Mouse (Mus musculus) liver, adult 2 months (tissue): Measurements from ENCODE around the gene Insyn1. TPM values are rescaled to one million over a fixed set of nuclear protein-coding genes. Genes with fewer than 3 reads are reported as not detected.

Experiments
- DNase-seq: peaks from one replicate; pipeline ENCODE4 v3.0.0-alpha.2; 2011; ENCODE audit warnings: low read depth, low spot score; ENCODE audit errors: extremely low read depth
- H3K27ac ChIP-seq: fragments of 200-500 bp; replicated peaks from 2 replicates; pipeline ENCODE4 v1.5.1; 2012; ENCODE audit warnings: low read depth, mild to moderate bottlenecking, control low read depth, inconsistent platforms, low read length; ENCODE audit not compliant: insufficient read depth
- H3K27me3 ChIP-seq: fragments of 200-500 bp; 2 replicates; pipeline ENCODE4 v1.6.1; 2012; ENCODE audit warnings: mild to moderate bottlenecking, moderate library complexity, low read length, inconsistent platforms; ENCODE audit not compliant: control insufficient read depth, insufficient read depth
- H3K36me3 ChIP-seq: fragments of 200-500 bp; 2 replicates; pipeline ENCODE4 v1.6.1; 2012; ENCODE audit warnings: low read length, inconsistent platforms; ENCODE audit not compliant: control insufficient read depth, insufficient read depth
- H3K4me1 ChIP-seq: fragments of 200-500 bp; 2 replicates; pipeline ENCODE4 v1.6.1; 2011; ENCODE audit warnings: low read length; ENCODE audit not compliant: control insufficient read depth, insufficient read depth
- H3K4me3 ChIP-seq: fragments of 200-500 bp; 2 replicates; pipeline ENCODE4 v1.5.1; 2011; ENCODE audit warnings: low read depth, mild to moderate bottlenecking, control low read depth, low read length, moderate library complexity; ENCODE audit not compliant: insufficient read depth
- H3K79me2 ChIP-seq: fragments of 200-500 bp; 2 replicates; pipeline ENCODE4 v1.6.1; 2012; ENCODE audit warnings: inconsistent platforms, mild to moderate bottlenecking, low read length, moderate library complexity; ENCODE audit not compliant: control insufficient read depth, insufficient read depth
- H3K9ac ChIP-seq: fragments of 200-500 bp; 2 replicates; pipeline ENCODE4 v1.6.1; 2012; ENCODE audit warnings: low read depth, mild to moderate bottlenecking, control low read depth, inconsistent platforms, low read length
- CTCF ChIP-seq: fragments of 200-500 bp; IDR thresholded peaks from 2 replicates; pipeline ENCODE4 v1.5.1; 2011; ENCODE audit warnings: low read depth, low read length, control low read depth
- POLR2A ChIP-seq: fragments of 200-500 bp; IDR thresholded peaks from 2 replicates; pipeline ENCODE4 v1.6.1; 2011; ENCODE audit warnings: low read length, control low read depth; ENCODE audit not compliant: insufficient read depth; ENCODE audit errors: extremely low read depth
- WGBS: fragments of 180-500 bp; shearing (Covaris S2); methylation state at CpG from one replicate; pipeline ENCODE4 v1.1.7; 2018; 5-methylcytosine and 5-hydroxymethylcytosine counted together
- polyA plus RNA-seq: library from polyadenylated mRNA; depleted of rRNA; stranded (reverse); fragments of >200 nt; gene quantifications from 2 replicates; pipeline ENCODE4 v1.2.3, GENCODE M21; 2012; rRNA removed
- total RNA-seq: library from RNA; depleted of rRNA; stranded (reverse); fragments of >200 nt; gene quantifications from 2 replicates; pipeline ENCODE4 v1.2.3, GENCODE M21; 2014; rRNA removed

The Insyn1 gene
- total and polyA plus RNA-seq, 2 experiments, result 0.09 TPM; not detected in 1

DNA sequence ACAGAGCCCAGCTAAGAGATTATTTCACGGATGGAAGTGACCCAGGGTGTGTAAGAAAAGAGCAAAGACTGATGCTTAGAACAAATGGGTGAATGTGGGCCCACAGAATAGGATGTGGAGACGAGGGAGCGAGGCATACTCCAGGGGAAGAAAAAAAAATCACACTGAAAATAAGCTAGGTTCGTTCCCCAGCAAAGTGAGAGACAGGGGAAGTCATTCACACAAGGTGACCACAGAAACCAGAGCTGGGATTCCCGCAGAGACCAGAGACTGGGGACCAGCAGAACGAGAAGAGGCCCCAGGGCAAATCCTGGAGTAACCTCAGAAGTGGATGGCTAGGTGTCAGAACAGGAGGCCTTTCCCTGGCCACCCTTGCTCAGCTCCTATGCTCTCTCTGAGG, 57.0 kb downstream of the Insyn1 start:
- no peaks in the 10 kb centered on the region for H3K36me3 ChIP-seq
- H3K27me3 ChIP-seq, result no peaks in the 10 kb centered on the region
- peaks cover 3% of the 10 kb centered on the region for H3K4me1 ChIP-seq
- no peak overlapping the region for H3K4me3 ChIP-seq
- 83% methylated on average over 6 of the region's 6 CpGs for WGBS
- no peak overlapping the region for H3K27ac ChIP-seq
- DNase-seq, result no peak
- no peak for TF ChIP-seq CTCF
- TF ChIP-seq POLR2A, result no peak
- H3K79me2 ChIP-seq, result no peaks in the 10 kb centered on the region
- H3K9ac ChIP-seq, result no peak overlapping the region

DNA sequence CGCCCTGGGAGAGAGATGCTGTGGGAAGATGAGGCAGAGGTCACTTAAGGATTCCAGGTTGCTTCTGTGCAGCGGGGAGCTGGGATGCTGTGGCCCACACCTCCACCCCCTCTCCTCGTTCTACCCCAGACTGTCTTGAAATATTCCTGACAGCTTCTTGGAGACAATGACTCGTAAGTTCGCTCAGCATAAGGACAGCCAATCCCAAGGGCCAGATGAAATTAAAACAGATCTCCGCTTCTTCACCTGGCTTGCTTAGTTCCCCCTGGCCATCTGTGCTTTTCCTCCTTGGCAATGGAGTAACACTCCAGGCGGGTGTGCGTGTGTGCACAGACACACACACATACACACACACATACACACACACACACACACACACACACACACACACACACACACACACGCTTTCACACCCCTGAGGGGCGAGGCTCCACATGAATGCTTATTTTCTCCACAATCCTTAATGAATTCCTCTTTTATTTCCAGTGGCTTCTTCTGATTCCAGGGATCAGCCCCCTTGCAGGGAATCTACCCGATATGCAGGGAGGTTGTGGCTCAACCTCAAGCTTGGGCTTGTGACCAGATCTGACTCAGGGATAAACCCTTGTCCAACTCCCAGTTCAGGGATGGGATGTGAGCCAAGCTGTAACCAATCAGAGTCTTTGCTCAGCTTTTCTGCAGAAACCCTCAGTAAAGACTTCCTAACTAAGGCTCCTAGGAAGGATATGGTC, 58.4 kb downstream of the Insyn1 start:
- Histone ChIP-seq H3K27ac (no peak overlapping the region), H3K36me3 (no peaks in the 10 kb centered on the region), H3K4me3 (no peak overlapping the region), H3K27me3 (no peaks in the 10 kb centered on the region), H3K4me1 (peaks cover 2% of the 10 kb centered on the region), H3K79me2 (no peaks in the 10 kb centered on the region; the same call in 1 of the 2 replicates), H3K9ac (no peak overlapping the region)
- no peak for TF ChIP-seq CTCF
- TF ChIP-seq POLR2A, result no peak
- 87% methylated on average over 11 of the region's 11 CpGs for WGBS
- no peak for DNase-seq

DNA sequence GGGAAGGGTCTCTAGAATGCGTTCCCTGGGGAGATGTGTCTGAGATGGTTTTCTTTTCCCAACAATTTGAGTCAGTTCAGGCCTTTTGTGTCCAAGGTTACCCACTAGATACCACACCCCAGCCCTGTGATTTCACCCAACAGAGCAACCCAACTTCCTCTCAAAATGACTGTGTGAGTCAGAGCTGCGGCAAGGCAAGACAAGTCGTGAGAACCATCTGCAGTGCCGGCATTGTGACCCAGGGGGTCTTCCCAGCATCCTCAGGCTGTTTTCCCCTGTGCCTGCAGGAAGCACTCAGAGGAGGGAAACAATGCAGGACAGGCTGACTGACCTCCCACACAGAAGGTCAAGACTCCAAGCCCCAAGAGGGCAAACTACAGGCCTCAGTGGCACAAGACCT, 60.5 kb downstream of the Insyn1 start:
- TF ChIP-seq CTCF (no peak), POLR2A (no peak)
- no peaks in the 10 kb centered on the region for H3K27me3 ChIP-seq
- 70% methylated on average over 4 of the region's 4 CpGs for WGBS
- no peak overlapping the region for H3K9ac ChIP-seq
- no peak overlapping the region for H3K27ac ChIP-seq
- no peaks in the 10 kb centered on the region for H3K4me1 ChIP-seq
- no peak for DNase-seq
- H3K36me3 ChIP-seq, result no peaks in the 10 kb centered on the region
- H3K79me2 ChIP-seq, result no peaks in the 10 kb centered on the region; the same call in 1 of the 2 replicates
- H3K4me3 ChIP-seq, result no peak overlapping the region

Other genes starting within 250 kb of the Insyn1 start
- gene Pml, start 238.8 kb upstream of the Insyn1 start, total RNA-seq, result 7.4 and 8.9 TPM in 2 replicates
- gene Pml, start 238.8 kb upstream of the Insyn1 start, polyA plus RNA-seq, result 13.8 and 15.2 TPM in 2 replicates
- gene Stoml1, start 235.4 kb upstream of the Insyn1 start, total RNA-seq, result 5.4 and 5.8 TPM in 2 replicates
- 7.8 and 8.1 TPM in 2 replicates for gene Stoml1, start 235.4 kb upstream of the Insyn1 start, polyA plus RNA-seq
- 0.74 and 1.0 TPM in 2 replicates for gene Loxl1, start 175.4 kb upstream of the Insyn1 start, total RNA-seq
- gene Loxl1, start 175.4 kb upstream of the Insyn1 start, polyA plus RNA-seq, result 2.2 TPM in 2 replicates
- not detected in 2 replicates for gene Tbc1d21, start 118.1 kb upstream of the Insyn1 start, total RNA-seq
- gene Tbc1d21, start 118.1 kb upstream of the Insyn1 start, polyA plus RNA-seq, result not detected in 2 replicates
- gene Cd276, start 66.8 kb downstream of the Insyn1 start, total RNA-seq, result 1.3 and 1.5 TPM in 2 replicates
- 2.8 and 4.5 TPM in 2 replicates for gene Cd276, start 66.8 kb downstream of the Insyn1 start, polyA plus RNA-seq
- gene Nptn, start 93.6 kb downstream of the Insyn1 start, total RNA-seq, result 55.6 and 65.2 TPM in 2 replicates
- 115 and 141 TPM in 2 replicates for gene Nptn, start 93.6 kb downstream of the Insyn1 start, polyA plus RNA-seq